Mouse (Mus musculus): ENCODE measurements around the gene Usp1. TPM values are rescaled to one million over a fixed set of nuclear protein-coding genes. Genes with fewer than 3 reads are reported as not detected.

Usp1 gene
- polyA plus RNA-seq (2015; fragmentation: Nextera tagmentation; extraction: Ambion mirVana) = 104 and 119 TPM in 2 replicates

DNA sequence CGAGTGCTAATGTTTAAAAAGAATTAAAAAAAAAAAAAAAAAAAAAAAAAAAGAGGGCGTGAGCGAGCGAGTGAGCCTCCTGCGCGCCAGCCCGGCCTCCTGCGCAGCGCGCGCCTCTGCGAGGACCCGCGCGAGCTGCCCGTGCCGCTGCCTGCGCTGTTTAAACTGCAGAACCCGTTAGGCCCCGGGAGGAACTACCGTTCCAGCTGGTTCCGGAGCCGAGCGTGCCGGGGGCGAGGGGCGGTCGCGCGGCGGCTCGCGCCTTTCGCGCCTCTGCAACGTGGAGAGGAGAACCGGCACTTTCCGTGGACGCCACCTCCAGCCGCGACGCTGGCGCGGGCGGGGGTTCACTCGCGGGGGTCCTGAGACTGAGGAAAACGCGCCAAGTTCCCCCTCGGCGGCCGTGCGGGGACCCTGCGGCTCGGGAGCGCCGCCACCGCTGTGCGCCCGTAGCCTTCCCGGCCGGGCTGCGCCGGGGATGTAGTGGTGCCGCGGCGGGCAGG lies at the start of gene Usp1:
TSS of gene Usp1 (plus strand) at position 243 of the 503 bp plus-strand sequence.
- Histone ChIP-seq H3K4me3 (peak within 1 kb of the TSS; percentile 95), H3K27ac (peak within 1 kb of the TSS; percentile 99), H3K9ac (peak within 1 kb of the TSS; percentile 96), H3K4me1 (peaks cover 23% of the 10 kb centered on the region), H3K9me3 (replicated peaks) (no peaks in the 10 kb centered on the region), H3K36me3 (ENCODE audit: poor library complexity, severe bottlenecking) (peaks cover 4% of the 10 kb centered on the region; the same call in 1 of the 2 replicates), H3K4me2 (peak within 1 kb of the TSS; percentile 69), H3K27me3 (no peaks in the 10 kb centered on the region)
- under 1% methylated on average over 62 of the region's 67 CpGs for WGBS
- peak; percentile 57 for ATAC-seq

GRCm38 (mm10) chr4:98882706-98883105 lies 40.9 kb upstream of the Usp1 start:
- H3K27me3 ChIP-seq = no peaks in the 10 kb centered on the region
- 76% methylated on average over 3 of the region's 3 CpGs for WGBS
- ATAC-seq = no peak

DNA sequence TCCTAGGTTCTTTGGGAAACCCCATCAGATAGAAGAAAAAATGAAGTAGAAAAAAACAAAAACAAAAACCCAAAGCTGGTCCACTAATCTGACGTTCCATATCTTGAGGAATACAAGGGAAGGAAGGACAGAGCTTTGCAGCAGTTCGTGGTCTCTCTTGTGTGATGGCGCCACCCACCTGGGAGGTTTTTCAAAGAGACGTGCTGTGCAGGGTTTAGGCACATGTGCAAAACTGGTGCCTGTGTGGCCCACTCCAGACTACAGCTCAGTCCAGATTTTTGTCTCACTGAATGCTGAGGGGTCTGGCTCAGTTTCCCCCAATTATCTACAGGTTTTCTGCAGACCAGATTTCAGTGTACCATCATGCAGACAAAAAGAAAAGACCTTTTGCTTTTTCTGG lies 37.2 kb upstream of the Usp1 start:
- WGBS = 79% methylated on average over 4 of the region's 4 CpGs

More at GRCm38 (mm10) chr4:98882706-98883105, 40.9 kb upstream of the Usp1 start:
- H3K4me1 ChIP-seq = no peaks in the 10 kb centered on the region
- no peaks in the 10 kb centered on the region for H3K9me3 ChIP-seq (replicated peaks)
- no peak overlapping the region for H3K9ac ChIP-seq
- no peaks in the 10 kb centered on the region for H3K36me3 ChIP-seq (ENCODE audit: poor library complexity, severe bottlenecking)
- no peak overlapping the region for H3K4me3 ChIP-seq
- H3K27ac ChIP-seq = no peak overlapping the region
- no peak overlapping the region for H3K4me2 ChIP-seq

DNA sequence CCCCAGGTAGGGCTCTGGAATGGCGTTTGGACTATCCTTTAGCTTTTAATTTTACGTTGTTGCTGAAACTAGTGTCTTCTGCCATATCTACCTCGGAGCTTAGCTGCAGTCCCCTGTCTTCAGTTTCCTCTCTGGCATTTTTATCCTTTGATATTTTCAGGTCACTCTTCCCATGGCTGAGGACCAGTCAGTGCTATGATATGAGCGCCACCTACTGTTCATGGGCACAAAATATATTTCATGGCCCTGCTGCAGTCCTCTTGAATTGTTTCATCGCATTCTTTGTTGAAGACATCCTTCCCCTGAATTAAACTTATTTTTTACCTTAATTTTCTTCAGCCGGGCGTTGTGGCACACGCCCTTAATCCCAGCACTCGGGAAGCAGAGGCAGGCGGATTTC lies 36.5 kb upstream of the Usp1 start:
- WGBS = 22% methylated on average over 10 of the region's 10 CpGs
- peak; percentile 83; the same call in 1 of the 2 replicates for ATAC-seq
- H3K4me2 ChIP-seq = no peak overlapping the region
- no peak overlapping the region for H3K4me3 ChIP-seq
- H3K4me1 ChIP-seq = no peaks in the 10 kb centered on the region
- H3K9ac ChIP-seq = no peak overlapping the region
- H3K27ac ChIP-seq = no peak overlapping the region
- H3K27me3 ChIP-seq = no peaks in the 10 kb centered on the region
- H3K9me3 ChIP-seq (replicated peaks) = no peaks in the 10 kb centered on the region
- no peaks in the 10 kb centered on the region for H3K36me3 ChIP-seq (ENCODE audit: poor library complexity, severe bottlenecking)

More for the DNA sequence above, 37.2 kb upstream of the Usp1 start:
- H3K4me1 ChIP-seq = no peaks in the 10 kb centered on the region
- H3K4me2 ChIP-seq = no peak overlapping the region
- H3K27me3 ChIP-seq = no peaks in the 10 kb centered on the region
- H3K27ac ChIP-seq = no peak overlapping the region
- no peak for ATAC-seq
- H3K9me3 ChIP-seq (replicated peaks) = no peaks in the 10 kb centered on the region
- H3K4me3 ChIP-seq = no peak overlapping the region
- H3K36me3 ChIP-seq (ENCODE audit: poor library complexity, severe bottlenecking) = no peaks in the 10 kb centered on the region
- H3K9ac ChIP-seq = no peak overlapping the region

GRCm38 (mm10) chr4:98910246-98910645 lies 13.4 kb upstream of the Usp1 start:
- 93% methylated on average over 5 of the region's 5 CpGs for WGBS
- no peaks in the 10 kb centered on the region for H3K9me3 ChIP-seq (replicated peaks)
- no peaks in the 10 kb centered on the region for H3K36me3 ChIP-seq (ENCODE audit: poor library complexity, severe bottlenecking)
- no peaks in the 10 kb centered on the region for H3K27me3 ChIP-seq
- no peak overlapping the region for H3K27ac ChIP-seq
- H3K4me1 ChIP-seq = no peaks in the 10 kb centered on the region
- H3K4me2 ChIP-seq = no peak overlapping the region
- no peak overlapping the region for H3K4me3 ChIP-seq
- no peak for ATAC-seq
- no peak overlapping the region for H3K9ac ChIP-seq

- no peak overlapping the region for H3K4me2 ChIP-seq
- 89% methylated on average over 2 of the region's 2 CpGs for whole genome bisulfite sequencing
- no peak overlapping the region for H3K9ac ChIP-seq
- ATAC-seq = no peak
- no peaks in the 10 kb centered on the region for H3K27me3 ChIP-seq
- no peaks in the 10 kb centered on the region for H3K36me3 ChIP-seq (ENCODE audit: poor library complexity, severe bottlenecking)
- H3K4me3 ChIP-seq = no peak overlapping the region
- no peak overlapping the region for H3K27ac ChIP-seq
- H3K9me3 ChIP-seq (replicated peaks) = no peaks in the 10 kb centered on the region
- H3K4me1 ChIP-seq = peaks cover 5% of the 10 kb centered on the region
These were observed 5.9 kb upstream of the Usp1 start for GRCm38 (mm10) chr4:98917724-98918123.

DNA sequence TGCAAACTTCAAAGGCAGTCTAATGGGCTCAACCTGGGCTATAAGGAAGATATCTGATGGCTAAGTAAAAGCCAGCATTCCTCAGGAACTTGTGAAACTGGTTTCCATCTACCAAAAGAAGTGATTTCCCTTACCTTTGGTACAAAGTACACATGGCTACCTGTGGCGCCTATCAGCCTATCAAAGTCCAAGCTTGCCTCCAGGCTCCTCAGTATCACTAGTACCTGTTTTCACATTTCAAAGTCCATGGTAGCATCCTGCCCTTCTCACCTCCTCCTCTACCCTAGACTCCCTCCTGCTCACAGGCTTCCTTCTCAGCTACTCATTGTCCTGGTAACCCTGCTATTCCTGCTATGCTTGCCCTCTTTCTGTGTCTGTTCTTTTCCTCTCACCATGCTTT lies 5.4 kb upstream of the Usp1 start:
- H3K4me1 ChIP-seq = peaks cover 5% of the 10 kb centered on the region
- no peak overlapping the region for H3K9ac ChIP-seq
- no peaks in the 10 kb centered on the region for H3K27me3 ChIP-seq
- H3K9me3 ChIP-seq (replicated peaks) = no peaks in the 10 kb centered on the region
- no peak overlapping the region for H3K4me2 ChIP-seq
- H3K27ac ChIP-seq = no peak overlapping the region
- no peak for ATAC-seq
- no peaks in the 10 kb centered on the region for H3K36me3 ChIP-seq (ENCODE audit: poor library complexity, severe bottlenecking)
- no peak overlapping the region for H3K4me3 ChIP-seq
- WGBS = 93% methylated on average over 1 of the region's 1 CpGs

DNA sequence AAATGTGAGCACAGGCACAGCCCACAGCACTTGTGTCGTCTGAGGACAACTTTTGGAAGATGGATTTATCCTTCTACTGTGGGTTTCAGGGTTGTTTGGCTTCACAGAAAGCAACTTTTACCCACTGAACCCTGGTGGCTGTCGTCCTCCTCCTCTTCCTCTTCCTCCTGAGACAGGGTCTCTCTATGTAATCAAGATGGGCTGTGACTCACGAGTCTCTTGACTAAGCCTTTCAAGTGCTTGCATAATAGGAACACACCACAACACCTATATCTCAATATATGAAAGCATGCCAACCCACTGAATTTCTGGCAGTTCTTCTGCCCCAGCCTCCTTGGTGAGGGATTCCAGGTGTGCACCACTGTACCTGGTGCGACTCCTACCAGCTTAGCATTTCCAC lies 2.7 kb upstream of the Usp1 start:
- Histone ChIP-seq H3K9me3 (replicated peaks) (no peaks in the 10 kb centered on the region), H3K27me3 (no peaks in the 10 kb centered on the region), H3K27ac (no peak overlapping the region), H3K4me2 (no peak overlapping the region), H3K4me3 (no peak overlapping the region), H3K9ac (no peak overlapping the region), H3K4me1 (peaks cover 20% of the 10 kb centered on the region), H3K36me3 (ENCODE audit: poor library complexity, severe bottlenecking) (no peaks in the 10 kb centered on the region)
- WGBS = 91% methylated on average over 4 of the region's 4 CpGs
- ATAC-seq = no peak

DNA sequence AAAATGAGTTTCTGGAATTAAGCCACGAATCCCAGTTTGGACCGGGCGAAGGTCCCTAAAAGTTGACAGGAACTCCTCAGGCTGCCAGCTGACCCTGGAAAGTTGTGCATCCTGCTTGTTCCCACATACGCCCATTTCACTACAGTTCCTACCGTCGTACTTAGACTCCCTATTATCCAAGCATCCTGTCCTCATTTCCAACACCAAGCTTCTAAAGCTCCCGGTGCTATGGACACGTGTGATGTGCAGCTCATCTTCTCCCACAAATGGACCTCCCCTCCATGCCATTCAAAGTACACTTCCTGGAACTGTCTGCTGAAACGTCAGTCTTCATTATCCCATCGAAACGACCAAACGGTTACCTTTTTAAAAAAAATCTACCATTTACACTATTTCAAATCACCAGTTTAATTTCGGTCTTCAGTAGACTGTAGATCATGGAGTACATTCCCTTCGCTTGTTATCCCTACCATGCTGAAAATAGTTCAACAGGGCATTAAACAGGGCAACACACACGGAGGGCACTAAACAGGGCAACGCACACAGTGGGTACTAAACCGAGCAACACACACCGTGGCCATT lies 1.5 kb upstream of the Usp1 start:
- no peaks in the 10 kb centered on the region for H3K9me3 ChIP-seq (replicated peaks)
- peaks cover 23% of the 10 kb centered on the region for H3K4me1 ChIP-seq
- peaks cover 4% of the 10 kb centered on the region; the same call in 1 of the 2 replicates for H3K36me3 ChIP-seq (ENCODE audit: poor library complexity, severe bottlenecking)
- no peaks in the 10 kb centered on the region for H3K27me3 ChIP-seq
- H3K9ac ChIP-seq = peak overlapping the region; percentile 85
- peak; percentile 1; the same call in 1 of the 2 replicates for ATAC-seq
- peak overlapping the region; percentile 94 for H3K27ac ChIP-seq
- H3K4me2 ChIP-seq = peak overlapping the region; percentile 69
- peak overlapping the region; percentile 95 for H3K4me3 ChIP-seq
- 14% methylated on average over 18 of the region's 18 CpGs for WGBS

- Histone ChIP-seq H3K4me1 (peaks cover 23% of the 10 kb centered on the region), H3K36me3 (ENCODE audit: poor library complexity, severe bottlenecking) (peaks cover 4% of the 10 kb centered on the region; the same call in 1 of the 2 replicates), H3K27ac (peak overlapping the region; percentile 99), H3K4me2 (peak overlapping the region; percentile 69), H3K9me3 (replicated peaks) (no peaks in the 10 kb centered on the region), H3K9ac (peak overlapping the region; percentile 96), H3K27me3 (no peaks in the 10 kb centered on the region), H3K4me3 (peak overlapping the region; percentile 95)
- ATAC-seq = peak; percentile 97
- WGBS = under 1% methylated on average over 49 of the region's 53 CpGs
These were observed 705 bp upstream of the Usp1 start for GRCm38 (mm10) chr4:98922643-98923567.

- Histone ChIP-seq H3K27me3 (no peaks in the 10 kb centered on the region), H3K9me3 (replicated peaks) (no peaks in the 10 kb centered on the region), H3K36me3 (ENCODE audit: poor library complexity, severe bottlenecking) (peaks cover 9% of the 10 kb centered on the region), H3K4me3 (peak overlapping the region; percentile 95), H3K4me1 (peaks cover 23% of the 10 kb centered on the region), H3K27ac (peak overlapping the region; percentile 99), H3K4me2 (peak overlapping the region; percentile 69), H3K9ac (peak overlapping the region; percentile 96)
- under 1% methylated on average over 57 of the region's 66 CpGs for WGBS
- ATAC-seq = peak; percentile 20
These were observed 678 bp downstream of the Usp1 start for GRCm38 (mm10) chr4:98924071-98924905.
